Mouse (Mus musculus) Patski (cell line): Measurements from ENCODE around the gene Asap3. TPM values are rescaled to one million over a fixed set of nuclear protein-coding genes. Genes with fewer than 3 reads are reported as not detected.

Experiments
- ATAC-seq: fragments of 100-300 bp; one replicate; pipeline ENCODE4 v1.8.0; 2021
- CTCF ChIA-PET: fragments of 350-600 bp; sonication (Branson Sonifier 250); formaldehyde crosslinking; loops from one replicate; lab custom pipeline; 2022; ENCODE audit warnings: inconsistent platforms; lab: Charles Lee
- POLR2A ChIA-PET: fragments of 350-600 bp; sonication (Branson Sonifier 250); formaldehyde crosslinking; loops from one replicate; lab custom pipeline; 2022; ENCODE audit warnings: antibody characterized with exemption, inconsistent platforms; lab: Charles Lee
- DNase-seq: peaks from one replicate; pipeline ENCODE4 v3.0.0-alpha.2; 2011; ENCODE audit warnings: low read depth, low spot score
- H3K27me3 ChIP-seq: fragments of 371-371 bp; one replicate; pipeline ENCODE4 v1.5.1; 2021
- CTCF ChIP-seq: fragments of 100-300 bp; IDR thresholded peaks from one replicate; pipeline ENCODE4 v1.5.1; 2021
- in situ Hi-C: fragments of 300-500 bp; cut with MboI; formaldehyde crosslinking; loops from 3 replicates; pipeline ENCODE4 v1.11.1; 2018; ENCODE audit warnings: low pct_unique_long_range_greater_than_20kb, mixed read lengths
- polyA plus RNA-seq: library from polyadenylated mRNA; unstranded; gene quantifications from one replicate; pipeline ENCODE4 v1.2.3, GENCODE M21; 2021

Asap3 gene
- polyA plus RNA-seq, 1 experiment from 2014 or later = 5.5 TPM

DNA sequence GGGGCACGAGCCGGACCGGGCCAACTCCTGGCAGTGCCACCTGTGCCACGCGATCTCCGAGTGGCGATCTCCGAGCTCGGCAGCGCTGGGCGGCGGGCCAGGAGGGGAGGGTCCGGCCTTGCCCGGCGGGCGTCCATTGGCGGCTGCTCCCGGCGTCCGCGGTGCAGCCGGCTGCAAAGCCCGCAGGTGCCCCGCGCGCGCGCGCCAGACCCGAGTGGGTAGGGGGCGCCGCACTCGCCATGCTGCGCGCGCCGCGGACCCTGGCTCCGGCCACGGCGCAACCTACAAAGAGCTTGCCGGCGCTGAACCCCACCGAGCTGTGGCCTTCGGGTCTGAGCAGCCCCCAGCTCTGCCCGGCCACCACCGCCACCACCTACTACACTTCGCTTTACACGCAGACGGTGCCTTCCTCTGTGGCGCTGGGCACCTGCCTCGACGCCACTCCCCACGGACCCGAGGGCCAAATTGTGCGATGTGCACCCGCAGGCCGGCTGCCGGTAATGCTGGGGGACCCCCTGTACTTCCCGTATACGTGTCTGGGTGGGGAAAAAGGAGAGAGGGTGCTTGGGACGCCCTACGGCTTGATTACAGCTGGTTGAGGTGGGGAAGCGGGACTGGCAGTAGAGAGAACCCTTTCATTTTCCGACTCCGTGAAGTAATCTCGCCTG lies 33.5 kb upstream of the Asap3 start:
- POLR2A ChIA-PET = interaction anchor here (0.6 to 1.0 kb wide), 3 partner anchors 13 to 226 kb away, joined by 4 to 5 read pairs (median 5); no protein-coding TSS in a partner anchor
- ATAC-seq (no peak), DNase-seq (no peak)
- no peak for TF ChIP-seq CTCF
- in situ Hi-C loops = loop anchor here (25.0 kb wide), 1 partner anchor 360 kb away; no protein-coding TSS in a partner anchor
- CTCF ChIA-PET = interaction anchor here (0.6 to 1.2 kb wide), 3 partner anchors 8 to 15 kb away, joined by 3 read pairs; no protein-coding TSS in a partner anchor
- H3K27me3 ChIP-seq = no peaks in the 10 kb centered on the region

- no peak for DNase-seq
- ATAC-seq = no peak
- in situ Hi-C loops = loop anchor here (25.0 kb wide), 1 partner anchor 361 kb away; no protein-coding TSS in a partner anchor
- CTCF ChIA-PET = interaction anchor here (0.6 to 1.2 kb wide), 3 partner anchors 9 to 15 kb away, joined by 3 read pairs; no protein-coding TSS in a partner anchor
- no peak for TF ChIP-seq CTCF
- H3K27me3 ChIP-seq = no peaks in the 10 kb centered on the region
- POLR2A ChIA-PET = interaction anchor here (0.9 to 1.0 kb wide), 2 partner anchors 12 to 226 kb away, joined by 5 read pairs; no protein-coding TSS in a partner anchor
These were observed 32.9 kb upstream of the Asap3 start for GRCm38 (mm10) chr4:136173210-136173715.

- no peak for TF ChIP-seq CTCF
- in situ Hi-C loops = loop anchor here (25.0 kb wide), 1 partner anchor 362 kb away; no protein-coding TSS in a partner anchor
- ATAC-seq (no peak), DNase-seq (no peak)
- no peaks in the 10 kb centered on the region for H3K27me3 ChIP-seq
- CTCF ChIA-PET = interaction anchor here (0.7 to 1.2 kb wide), 2 partner anchors 10 to 15 kb away, joined by 3 read pairs; no protein-coding TSS in a partner anchor
- POLR2A ChIA-PET = no interaction called here
These were observed 31.7 kb upstream of the Asap3 start for GRCm38 (mm10) chr4:136174216-136175193.

GRCm38 (mm10) chr4:136176022-136176552 lies 30.1 kb upstream of the Asap3 start:
- ATAC-seq = no peak
- no peak for TF ChIP-seq CTCF
- POLR2A ChIA-PET = no interaction called here
- in situ Hi-C loops = no loop called here
- no peak for DNase-seq
- no peaks in the 10 kb centered on the region for H3K27me3 ChIP-seq
- CTCF ChIA-PET = no interaction called here

- no peak for TF ChIP-seq CTCF
- ATAC-seq (no peak), DNase-seq (no peak)
- no peaks in the 10 kb centered on the region for H3K27me3 ChIP-seq
- CTCF ChIA-PET = no interaction called here
- POLR2A ChIA-PET = no interaction called here
- in situ Hi-C loops = no loop called here
These were observed 28.9 kb upstream of the Asap3 start for GRCm38 (mm10) chr4:136177244-136177611.

DNA sequence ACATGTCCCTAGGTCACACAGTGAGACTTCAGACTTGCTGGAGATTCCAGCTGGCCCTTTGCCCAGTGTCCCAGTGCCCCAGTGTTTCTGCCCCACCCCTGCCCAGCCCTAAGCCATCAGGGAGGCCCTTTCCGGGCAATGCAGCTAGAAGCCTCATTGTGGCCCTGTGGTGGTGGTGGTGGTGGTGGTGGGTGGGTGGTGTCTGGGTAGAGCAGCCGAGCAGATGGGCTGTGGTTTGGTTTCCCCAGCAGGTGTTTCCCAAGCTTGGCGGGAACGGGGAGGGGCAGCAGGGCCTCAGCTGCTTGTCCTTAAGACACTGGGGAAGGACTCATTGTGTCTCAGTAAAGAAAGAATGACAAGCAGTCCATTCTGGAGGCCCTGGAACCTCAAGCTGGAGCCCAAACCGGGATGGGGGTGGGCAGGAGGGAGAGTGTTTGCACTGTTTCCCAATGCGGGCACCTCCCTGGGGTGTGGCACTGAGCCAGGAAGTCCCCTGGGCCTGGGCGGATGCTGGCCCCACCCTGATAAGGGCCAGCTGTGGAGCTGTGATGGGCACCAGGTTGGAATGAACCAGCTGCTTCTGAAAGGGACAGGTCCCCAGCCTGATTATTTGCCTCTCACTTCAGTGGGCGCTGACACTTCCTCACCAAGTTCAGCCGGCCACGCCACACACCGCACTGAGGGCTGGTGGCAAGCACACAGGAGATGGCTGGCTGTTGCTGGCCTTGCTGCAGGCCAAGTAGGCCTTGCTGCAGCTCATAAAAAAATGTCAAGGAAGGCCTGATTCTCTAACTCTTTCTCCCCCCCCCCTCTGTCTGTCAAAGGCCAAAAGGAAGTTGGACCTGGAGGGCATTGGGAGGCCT lies 28.3 kb upstream of the Asap3 start:
- DNase-seq (no peak), ATAC-seq (no peak)
- in situ Hi-C loops = no loop called here
- ChIA-PET CTCF (interaction anchor here (1.3 kb wide), 1 partner anchor 13 kb away, joined by 5 read pairs; no protein-coding TSS in a partner anchor), POLR2A (interaction anchor here (0.6 kb wide), 1 partner anchor 232 kb away, joined by 4 read pairs; no protein-coding TSS in a partner anchor)
- no peaks in the 10 kb centered on the region for H3K27me3 ChIP-seq
- no peak for TF ChIP-seq CTCF

GRCm38 (mm10) chr4:136178475-136178921 lies 27.7 kb upstream of the Asap3 start:
- DNase-seq (no peak), ATAC-seq (no peak)
- in situ Hi-C loops = no loop called here
- ChIA-PET POLR2A (interaction anchor here (0.6 kb wide), 2 partner anchors 233 to 304 kb away, joined by 4 read pairs; no protein-coding TSS in a partner anchor), CTCF (interaction anchor here (1.3 kb wide), 1 partner anchor 12 kb away, joined by 5 read pairs; no protein-coding TSS in a partner anchor)
- H3K27me3 ChIP-seq = no peaks in the 10 kb centered on the region
- TF ChIP-seq CTCF = no peak

DNA sequence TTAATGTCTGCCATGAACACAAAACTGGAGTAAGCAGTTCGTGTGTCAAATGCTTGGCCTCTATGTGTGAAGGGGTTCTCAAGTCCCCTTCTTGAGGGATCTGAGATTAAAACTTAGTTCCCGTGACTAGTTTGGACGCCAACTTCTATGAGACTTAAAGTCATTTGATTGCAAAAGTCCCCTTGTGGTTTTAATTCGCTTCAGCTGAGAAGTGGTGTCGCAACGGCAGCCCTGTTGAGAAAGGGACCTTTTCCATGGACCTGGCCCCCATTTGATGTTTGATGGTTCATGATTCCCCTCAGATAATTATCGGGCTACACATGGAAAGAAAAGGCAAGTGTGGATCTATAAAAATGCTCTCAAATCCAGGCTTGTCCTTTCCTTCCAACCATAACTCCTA lies 26.7 kb upstream of the Asap3 start:
- no peak for DNase-seq
- in situ Hi-C loops = no loop called here
- POLR2A ChIA-PET = no interaction called here
- ATAC-seq = no peak
- CTCF ChIA-PET = interaction anchor here (1.0 kb wide), 1 partner anchor 15 kb away, joined by 3 read pairs; no protein-coding TSS in a partner anchor
- H3K27me3 ChIP-seq = no peaks in the 10 kb centered on the region
- no peak for TF ChIP-seq CTCF

DNA sequence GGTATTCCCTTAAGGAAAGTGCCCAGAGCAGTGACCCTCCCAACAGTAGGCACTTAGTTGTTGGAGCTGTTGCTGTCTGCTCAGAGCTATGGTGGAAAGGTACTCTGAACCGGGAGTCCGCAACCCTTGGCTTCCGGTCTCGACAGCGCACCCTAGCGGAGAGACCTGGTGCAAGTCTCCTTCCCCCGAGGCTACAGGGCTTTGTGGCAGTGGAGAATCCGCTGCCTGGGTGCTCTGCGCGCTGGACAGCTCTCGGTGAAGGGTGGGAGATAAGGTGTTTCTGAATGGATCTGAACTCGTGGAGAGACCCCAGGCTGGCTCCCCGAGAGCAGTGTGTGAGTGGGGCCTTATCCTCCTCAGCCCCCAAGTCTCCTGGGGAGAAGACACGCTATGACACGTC lies 26.2 kb upstream of the Asap3 start:
- ATAC-seq = no peak
- ChIA-PET CTCF (interaction anchor here (1.0 to 1.4 kb wide), 4 partner anchors 10 to 20 kb away, joined by 3 to 5 read pairs (median 4); no protein-coding TSS in a partner anchor), POLR2A (no interaction called here)

More for the DNA sequence above, 26.2 kb upstream of the Asap3 start:
- no peaks in the 10 kb centered on the region for H3K27me3 ChIP-seq
- TF ChIP-seq CTCF = no peak
- in situ Hi-C loops = no loop called here
- DNase-seq = no peak
